Comparison of ENCODE assay signal across 26 mouse cellular contexts in the genomic region with DNA sequence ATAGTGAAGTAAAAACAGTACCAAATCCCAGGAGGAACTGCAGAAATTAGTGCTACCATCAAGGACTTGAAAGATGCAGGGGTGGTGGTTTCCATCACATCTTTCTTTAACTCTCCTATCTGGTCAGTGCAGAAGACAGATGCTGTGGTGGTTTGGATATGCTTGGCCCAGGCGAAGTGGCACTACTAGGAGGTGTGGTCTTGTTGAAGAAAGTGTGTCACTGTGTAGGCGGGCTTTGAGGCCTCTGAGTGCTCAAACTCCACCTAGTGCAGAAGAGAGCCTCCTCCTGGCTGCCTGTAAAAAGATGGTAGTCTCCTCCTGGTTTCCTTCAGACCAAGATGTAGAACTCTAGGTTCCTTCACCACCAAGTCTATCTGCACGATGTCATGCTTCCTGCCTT. TPM values are rescaled to one million over a fixed set of nuclear protein-coding genes. Genes with fewer than 3 reads are reported as not detected.
DNase-seq lines count a peak whose midpoint lies in the region; ATAC-seq lines count a peak whose summit lies in the region.
"Had no signal": no experiment of that assay in that cellular context is flagged by ENCODE, and none has a peak within 500 bp of the region (broad histone marks: within the 10 kb centered on the region; RNA-seq: fewer than 3 reads in every experiment).

No protein-coding gene starts in this region.

- H3K4me3 ChIP-seq in forebrain, embryonic 15.5 days: no peak overlapping the region
- no peak overlapping the region for H3K4me3 ChIP-seq in hindbrain, embryonic 16.5 days (ENCODE audit: low read length)
- H3K4me3 ChIP-seq: forebrain, embryonic 10.5 days; forebrain, embryonic 13.5 days; heart, embryonic 12.5 days; heart, embryonic 15.5 days had no signal

- H3K4me2 ChIP-seq in forebrain, embryonic 15.5 days (replicated peaks): no peak overlapping the region
- H3K4me2 ChIP-seq in hindbrain, embryonic 16.5 days (ENCODE audit: low read length): no peak overlapping the region
- H3K4me2 ChIP-seq: forebrain, embryonic 13.5 days; heart, embryonic 12.5 days; heart, embryonic 15.5 days; hindbrain, embryonic 14.5 days had no signal

- no peaks in the 10 kb centered on the region for H3K9me3 ChIP-seq in forebrain, embryonic 15.5 days
- no peaks in the 10 kb centered on the region for H3K9me3 ChIP-seq in hindbrain, embryonic 16.5 days (ENCODE audit: control insufficient read depth, low read length)
- H3K9me3 ChIP-seq: forebrain, embryonic 10.5 days; forebrain, embryonic 13.5 days; heart, embryonic 12.5 days; heart, embryonic 15.5 days had no signal

- ATAC-seq in frontal cortex, adult (ENCODE audit: low TSS enrichment): peak; percentile 31; the same call in 1 of the 2 replicates
- peak; percentile 58 for ATAC-seq in megakaryocyte progenitor cell, adult 5-6 weeks (replicated peaks; ENCODE audit: poor library complexity)
- no peak for ATAC-seq in forebrain, embryonic 15.5 days (replicated peaks)
- no peak for ATAC-seq in hindbrain, embryonic 16.5 days
- ATAC-seq: forebrain, embryonic 13.5 days; forebrain, postnatal 0 days; intestine, postnatal 0 days had no signal

- H3K4me1 ChIP-seq in forebrain, embryonic 15.5 days: no peaks in the 10 kb centered on the region
- H3K4me1 ChIP-seq in hindbrain, embryonic 16.5 days (ENCODE audit: control insufficient read depth, insufficient read depth, low read depth, low read length): no peaks in the 10 kb centered on the region
- H3K4me1 ChIP-seq: forebrain, embryonic 10.5 days; forebrain, embryonic 13.5 days; heart, embryonic 12.5 days; heart, embryonic 15.5 days had no signal

- DNase-seq in frontal cortex, postnatal 25 days (ENCODE audit: low spot score in 2 of 2): no peak
- peak; percentile 46 for DNase-seq in 416B (ENCODE audit: low read depth)
- peak; percentile 31 for DNase-seq in MEL-GATA-1-ER (ENCODE audit: extremely low read depth, low read depth)
- DNase-seq in gastrocnemius, postnatal 14 days: no peak
- DNase-seq: adrenal gland, adult 2 months; adrenal gland, postnatal 14 days; cerebellum, adult 11-12 months; cerebellum, adult 8-10 months; cerebellum, postnatal 10 days; cerebellum, postnatal 36 days; forebrain, postnatal 0 days; gastrocnemius, postnatal 10 days; heart, adult 18-20 months; heart, postnatal 10 days; heart, postnatal 4 days; kidney, adult 2 months had no signal

- H3K27me3 ChIP-seq in forebrain, embryonic 15.5 days: no peaks in the 10 kb centered on the region
- no peaks in the 10 kb centered on the region for H3K27me3 ChIP-seq in hindbrain, embryonic 16.5 days (replicated peaks; ENCODE audit: control insufficient read depth, insufficient read depth, low read length)
- H3K27me3 ChIP-seq: forebrain, embryonic 13.5 days; heart, embryonic 12.5 days; heart, embryonic 15.5 days had no signal

- intact Hi-C loops in gastrocnemius, postnatal 14 days (cut with DNase I; ENCODE audit: low total_unique reads): no loop called here

- no peaks in the 10 kb centered on the region for H3K36me3 ChIP-seq in forebrain, embryonic 15.5 days
- no peaks in the 10 kb centered on the region for H3K36me3 ChIP-seq in hindbrain, embryonic 16.5 days (ENCODE audit: control insufficient read depth, insufficient read depth, low read length)
- H3K36me3 ChIP-seq: heart, embryonic 12.5 days; heart, embryonic 15.5 days had no signal

- no peak overlapping the region for H3K9ac ChIP-seq in forebrain, embryonic 15.5 days (replicated peaks)
- no peak overlapping the region for H3K9ac ChIP-seq in hindbrain, embryonic 16.5 days (ENCODE audit: low read depth, low read length)
- H3K9ac ChIP-seq: forebrain, embryonic 13.5 days; forebrain, postnatal 0 days; heart, embryonic 12.5 days; heart, embryonic 15.5 days; hindbrain, embryonic 14.5 days had no signal

- WGBS in forebrain, embryonic 15.5 days: 72% methylated on average over 3 of the region's 3 CpGs
- 75% methylated on average over 3 of the region's 3 CpGs for WGBS in hindbrain, embryonic 16.5 days

- H3K27ac ChIP-seq in forebrain, embryonic 15.5 days (replicated peaks): no peak overlapping the region
- no peak overlapping the region for H3K27ac ChIP-seq in hindbrain, embryonic 16.5 days (ENCODE audit: low read depth, low read length)
- H3K27ac ChIP-seq: forebrain, embryonic 10.5 days; forebrain, embryonic 13.5 days; heart, embryonic 15.5 days; hindbrain, embryonic 14.5 days had no signal

RNA-seq across cellular contexts. Expression of a gene that starts 9.5 kb away (rescaled TPM):
- not detected in 2 replicates for total RNA-seq in megakaryocyte progenitor cell, adult 5-6 weeks (2015)
- 0.46 TPM in 1 of 2 replicates, not detected in the other for total RNA-seq in megakaryocyte progenitor cell, adult 5-6 weeks (2017)
- polyA plus RNA-seq in forebrain, embryonic 15.5 days (2015; fragmentation: Nextera tagmentation; extraction: Ambion mirVana): 0.74 and 0.95 TPM in 2 replicates
- 0.97 and 0.98 TPM in 2 replicates for polyA plus RNA-seq in hindbrain, embryonic 16.5 days (2015; fragmentation: Nextera tagmentation; extraction: Ambion mirVana)
- under 1 TPM; 0.11 to 0.14 TPM for total RNA-seq in gastrocnemius, postnatal 14 days (2021)

RNA-seq across cellular contexts. Expression of a gene that starts 9.8 kb away (rescaled TPM):
- 40.3 and 51.0 TPM in 2 replicates for total RNA-seq in megakaryocyte progenitor cell, adult 5-6 weeks (2015)
- total RNA-seq in megakaryocyte progenitor cell, adult 5-6 weeks (2017): 32.5 and 38.1 TPM in 2 replicates
- polyA plus RNA-seq in forebrain, embryonic 15.5 days (2015; fragmentation: Nextera tagmentation; extraction: Ambion mirVana): 20.7 and 22.2 TPM in 2 replicates
- polyA plus RNA-seq in hindbrain, embryonic 16.5 days (2015; fragmentation: Nextera tagmentation; extraction: Ambion mirVana): 9.8 and 14.6 TPM in 2 replicates
- total RNA-seq in gastrocnemius, postnatal 14 days (2021): 1 to 10 TPM; 2.0 to 3.1 TPM

RNA-seq across cellular contexts. Expression of a gene that starts 27.3 kb away (rescaled TPM):
- total RNA-seq in megakaryocyte progenitor cell, adult 5-6 weeks (2015): 23.8 and 24.8 TPM in 2 replicates
- total RNA-seq in megakaryocyte progenitor cell, adult 5-6 weeks (2017): 22.4 and 24.0 TPM in 2 replicates
- polyA plus RNA-seq in forebrain, embryonic 15.5 days (2015; fragmentation: Nextera tagmentation; extraction: Ambion mirVana): 169 and 178 TPM in 2 replicates
- polyA plus RNA-seq in hindbrain, embryonic 16.5 days (2015; fragmentation: Nextera tagmentation; extraction: Ambion mirVana): 202 and 254 TPM in 2 replicates
- 100 to 1,000 TPM; 319 to 324 TPM for total RNA-seq in gastrocnemius, postnatal 14 days (2021)

RNA-seq across cellular contexts. Expression of a gene that starts 45.6 kb away (rescaled TPM):
- 2.9 and 5.9 TPM in 2 replicates for total RNA-seq in megakaryocyte progenitor cell, adult 5-6 weeks (2015)
- 2.3 and 2.4 TPM in 2 replicates for total RNA-seq in megakaryocyte progenitor cell, adult 5-6 weeks (2017)
- 56.2 and 57.0 TPM in 2 replicates for polyA plus RNA-seq in forebrain, embryonic 15.5 days (2015; fragmentation: Nextera tagmentation; extraction: Ambion mirVana)
- 50.9 and 53.0 TPM in 2 replicates for polyA plus RNA-seq in hindbrain, embryonic 16.5 days (2015; fragmentation: Nextera tagmentation; extraction: Ambion mirVana)
- total RNA-seq in gastrocnemius, postnatal 14 days (2021): 10 to 100 TPM; 16.2 to 17.2 TPM

RNA-seq across cellular contexts. Expression of a gene that starts 51.9 kb away (rescaled TPM):
- total RNA-seq in megakaryocyte progenitor cell, adult 5-6 weeks (2015): 54.3 and 64.6 TPM in 2 replicates
- 45.7 and 57.0 TPM in 2 replicates for total RNA-seq in megakaryocyte progenitor cell, adult 5-6 weeks (2017)
- polyA plus RNA-seq in forebrain, embryonic 15.5 days (2015; fragmentation: Nextera tagmentation; extraction: Ambion mirVana): 8.5 and 9.5 TPM in 2 replicates
- 5.9 and 6.2 TPM in 2 replicates for polyA plus RNA-seq in hindbrain, embryonic 16.5 days (2015; fragmentation: Nextera tagmentation; extraction: Ambion mirVana)
- total RNA-seq in gastrocnemius, postnatal 14 days (2021): 10 to 100 TPM; 17.8 to 22.1 TPM

Comparison
In these comparisons a context has a peak if more than half of its experiments do, and no peak if none do; other contexts are left out.
1. ATAC-seq: peak in frontal cortex, adult (single experiment) and megakaryocyte progenitor cell, adult 5-6 weeks (single experiment); none in forebrain, embryonic 15.5 days (single experiment) and hindbrain, embryonic 16.5 days (single experiment).
2. DNase-seq: peak in 416B (single experiment) and MEL-GATA-1-ER (single experiment); none in frontal cortex, postnatal 25 days (0 of 2) and gastrocnemius, postnatal 14 days (single experiment).
3. RNA of a gene that starts 9.8 kb away (total RNA-seq): 32.5 to 51.0 TPM in megakaryocyte progenitor cell, adult 5-6 weeks; 2.0 to 3.1 TPM in gastrocnemius, postnatal 14 days; every median in the first group is over 4 times any median in the second.
4. RNA of a gene that starts 27.3 kb away (total RNA-seq): 319 to 324 TPM in gastrocnemius, postnatal 14 days; 22.4 to 24.8 TPM in megakaryocyte progenitor cell, adult 5-6 weeks; every median in the first group is over 10 times any median in the second.